Mouse (Mus musculus): ENCODE measurements around the gene Srrm1.

The Srrm1 gene

DNA sequence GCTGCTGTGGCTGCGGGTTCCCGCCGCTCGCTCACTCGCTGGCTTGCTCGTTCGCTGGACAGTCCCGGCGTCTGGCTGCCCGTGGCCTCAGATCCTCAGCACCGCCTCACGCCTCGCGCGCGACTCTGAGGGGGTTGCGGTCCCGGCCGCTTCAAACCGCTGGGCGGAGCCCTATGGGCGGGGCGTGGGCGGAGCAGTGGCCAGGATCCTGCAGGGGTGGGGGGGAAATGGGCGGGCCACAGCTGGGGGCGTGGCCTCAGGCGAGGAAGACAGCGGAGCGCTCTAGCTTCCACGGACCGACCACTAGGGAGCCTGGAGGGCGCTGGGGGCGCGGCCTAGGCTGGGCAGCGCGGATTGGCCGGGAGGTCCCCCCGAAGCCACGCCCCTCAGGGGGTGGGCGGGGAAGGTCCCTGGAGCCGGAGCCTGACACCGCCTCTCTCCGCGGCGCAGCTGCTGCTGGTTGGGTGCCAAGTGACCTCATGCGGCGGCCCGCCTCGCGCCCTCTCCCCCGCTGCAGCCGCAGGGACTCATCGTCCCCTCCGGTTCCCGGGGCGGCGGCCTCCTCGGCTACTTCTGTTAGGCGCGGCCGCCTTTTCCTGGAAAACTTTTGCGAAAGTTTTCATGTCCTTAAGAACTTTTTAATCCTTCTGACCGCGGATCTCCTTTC lies 80.3 kb downstream of the Srrm1 start, which contains the start of gene Clic4:
Clic4 (minus strand) TSS at position 175 of the 667 bp plus-strand sequence.
- peak; percentile 100 for DNase-seq (ENCODE audit: low read depth, low spot score)

DNA sequence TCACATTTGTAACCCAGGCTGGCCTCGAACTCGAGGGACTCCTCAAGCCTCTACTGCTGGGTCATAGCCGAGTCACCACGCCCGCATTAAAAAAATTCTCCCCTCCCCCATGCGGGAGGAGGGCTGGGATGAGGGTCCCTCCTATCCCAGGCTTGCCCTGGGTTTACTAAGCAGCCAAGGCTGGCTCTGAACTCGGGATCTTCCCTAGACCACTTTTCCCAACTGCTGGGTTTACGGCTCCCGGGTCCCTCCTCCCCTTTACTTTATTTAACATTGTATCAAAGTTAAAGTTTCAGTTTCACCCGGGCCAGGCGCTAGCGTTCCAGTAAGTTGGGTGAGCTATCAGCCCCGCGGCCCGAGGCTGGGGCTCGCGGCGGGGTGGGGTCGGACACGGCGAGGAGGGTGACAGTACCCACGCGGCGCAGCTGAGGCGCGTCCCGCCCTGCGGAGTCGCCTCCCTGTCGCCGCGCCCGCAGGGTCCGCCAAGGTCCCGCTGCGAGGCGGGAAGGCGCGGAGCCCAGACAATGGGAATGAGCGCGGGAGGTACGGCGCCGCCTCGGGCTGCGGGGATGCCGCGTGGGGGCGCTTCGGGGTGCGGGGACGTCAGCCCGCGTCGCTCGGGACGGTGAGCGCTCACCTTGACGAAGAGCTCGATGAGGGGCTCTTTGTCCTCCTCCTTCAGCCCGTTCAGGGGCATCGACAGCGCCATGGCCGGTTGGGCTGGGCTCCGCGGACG lies 81.1 kb downstream of the Srrm1 start:
- DNase-seq (ENCODE audit: low read depth, low spot score) = no peak

DNA sequence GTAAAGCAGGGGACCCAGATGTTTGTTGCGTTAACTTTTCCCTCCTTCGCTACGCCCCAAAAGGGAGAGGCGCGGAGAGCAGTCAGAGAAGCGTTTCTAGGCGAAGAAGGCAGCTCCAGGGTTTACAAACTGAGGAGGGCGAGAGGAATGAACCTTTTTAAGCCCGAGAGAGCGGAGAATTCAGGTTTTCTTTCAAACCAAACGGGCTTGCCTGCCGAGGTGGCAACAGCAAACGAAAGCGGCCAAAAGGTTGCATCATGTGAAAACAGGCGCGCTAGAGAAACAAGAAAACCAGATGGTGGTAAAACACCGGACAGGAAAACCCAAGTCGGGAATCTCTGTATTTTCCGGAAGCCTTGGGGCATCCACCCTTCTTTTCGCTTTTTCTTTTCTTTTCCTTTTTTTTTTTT lies 81.7 kb downstream of the Srrm1 start:
- DNase-seq (ENCODE audit: low read depth, low spot score) = no peak
